Mouse (Mus musculus): ENCODE data around the gene Mta2.

Gene Mta2

DNA sequence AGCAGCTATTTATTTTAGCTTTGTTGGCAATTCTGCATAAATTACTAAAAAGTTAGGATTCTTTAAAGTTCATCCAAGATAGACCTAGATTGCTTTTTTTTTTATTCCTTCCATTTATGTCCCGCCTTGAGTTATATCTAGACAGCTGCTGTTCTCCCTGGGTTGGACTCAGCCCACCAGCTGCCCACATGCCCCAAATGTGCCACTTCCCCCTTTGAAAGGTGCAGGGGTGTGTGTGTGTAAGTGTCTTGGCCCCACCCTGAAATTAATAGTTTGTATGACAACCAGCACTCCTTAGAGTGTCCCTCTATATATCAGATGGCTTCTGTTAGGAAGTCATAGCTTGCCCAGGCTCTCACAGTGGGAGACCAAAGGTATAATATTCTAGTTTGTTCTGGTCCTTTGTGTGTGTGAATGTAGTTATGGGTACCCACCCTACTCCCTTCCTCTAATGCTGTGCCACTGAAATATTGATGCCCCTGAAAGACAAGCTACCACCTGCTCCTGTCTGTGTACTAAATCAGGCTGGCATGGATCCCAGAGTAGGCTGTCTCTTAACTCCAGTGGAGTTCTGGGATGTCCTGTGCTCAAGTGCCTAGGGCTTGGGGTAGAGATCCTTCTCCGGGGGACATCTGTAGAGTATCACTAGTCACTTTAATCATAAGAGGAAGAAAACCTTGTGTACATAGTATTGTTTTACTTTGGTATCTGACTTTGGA is 39.9 kb downstream of the Mta2 start:
- H3K4me3 ChIP-seq (replicated peaks; ENCODE audit: low read length): no peak overlapping the region
- H3K27me3 ChIP-seq (ENCODE audit: insufficient read depth, low read length): peaks cover 4% of the 10 kb centered on the region; the same call in 1 of the 2 replicates
- H3K4me1 ChIP-seq (replicated peaks; ENCODE audit: low read depth, low read length): peaks cover 84% of the 10 kb centered on the region
- H3K36me3 ChIP-seq (ENCODE audit: insufficient read depth, low read length): peaks cover 62% of the 10 kb centered on the region
- no peak for TF ChIP-seq CTCF (conservative IDR thresholded peaks at IDR 0.05; ENCODE audit: low read length)
- no peaks in the 10 kb centered on the region for H3K9me3 ChIP-seq (ENCODE audit: low read length)

DNA sequence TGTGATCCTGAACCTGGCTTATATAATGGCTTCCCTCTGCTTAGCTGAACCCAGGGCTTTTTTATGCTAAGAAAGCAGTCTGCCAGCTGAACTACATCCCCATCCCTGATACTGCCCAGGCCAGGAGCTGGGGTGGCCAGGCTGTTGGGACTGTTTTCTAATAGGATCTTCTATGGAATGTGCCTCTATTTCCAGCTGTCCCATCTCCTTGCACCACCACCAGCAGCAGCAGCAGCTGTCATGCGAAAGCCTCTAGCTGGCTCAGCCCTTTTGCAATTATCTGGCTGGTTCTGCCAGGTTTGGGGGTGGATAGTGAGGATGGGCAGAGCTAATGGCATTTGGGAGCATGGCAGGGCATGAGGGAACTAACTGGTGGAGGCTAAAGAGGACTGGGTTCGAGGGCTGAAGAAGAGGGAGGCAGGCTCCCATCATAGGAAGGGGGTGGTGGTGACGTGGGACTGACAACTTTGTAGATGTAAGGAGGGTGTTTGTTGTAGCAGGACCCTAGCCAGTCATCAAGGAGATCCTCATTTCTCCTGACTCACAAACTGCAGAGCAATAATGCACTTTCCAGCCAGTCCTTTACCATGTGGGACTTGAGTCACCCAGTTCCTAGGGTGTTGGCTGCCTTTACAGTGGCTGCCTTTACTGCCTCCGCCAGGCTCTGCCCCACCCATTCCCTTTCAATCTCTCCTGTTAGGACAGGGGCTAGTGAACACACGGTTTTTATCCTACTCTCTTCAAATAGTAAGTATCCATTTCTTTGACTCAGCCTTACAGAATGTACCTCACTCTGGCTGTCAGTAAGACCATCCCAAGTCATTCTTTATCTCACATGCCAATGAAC is 40.9 kb downstream of the Mta2 start:
- Histone ChIP-seq H3K4me3 (replicated peaks; ENCODE audit: low read length) (no peak overlapping the region), H3K4me1 (replicated peaks; ENCODE audit: low read depth, low read length) (peaks cover 79% of the 10 kb centered on the region), H3K27me3 (ENCODE audit: insufficient read depth, low read length) (peaks cover 8% of the 10 kb centered on the region; the same call in 1 of the 2 replicates), H3K9me3 (ENCODE audit: low read length) (no peaks in the 10 kb centered on the region), H3K36me3 (ENCODE audit: insufficient read depth, low read length) (peaks cover 52% of the 10 kb centered on the region)
- no peak for TF ChIP-seq CTCF (conservative IDR thresholded peaks at IDR 0.05; ENCODE audit: low read length)
- TF ChIP-seq NANOG (IDR thresholded peaks at IDR 0.05; ENCODE audit: borderline replicate concordance, low read length): no peak
- TF ChIP-seq POU5F1 (IDR thresholded peaks at IDR 0.05; ENCODE audit: borderline replicate concordance, low read length): no peak

DNA sequence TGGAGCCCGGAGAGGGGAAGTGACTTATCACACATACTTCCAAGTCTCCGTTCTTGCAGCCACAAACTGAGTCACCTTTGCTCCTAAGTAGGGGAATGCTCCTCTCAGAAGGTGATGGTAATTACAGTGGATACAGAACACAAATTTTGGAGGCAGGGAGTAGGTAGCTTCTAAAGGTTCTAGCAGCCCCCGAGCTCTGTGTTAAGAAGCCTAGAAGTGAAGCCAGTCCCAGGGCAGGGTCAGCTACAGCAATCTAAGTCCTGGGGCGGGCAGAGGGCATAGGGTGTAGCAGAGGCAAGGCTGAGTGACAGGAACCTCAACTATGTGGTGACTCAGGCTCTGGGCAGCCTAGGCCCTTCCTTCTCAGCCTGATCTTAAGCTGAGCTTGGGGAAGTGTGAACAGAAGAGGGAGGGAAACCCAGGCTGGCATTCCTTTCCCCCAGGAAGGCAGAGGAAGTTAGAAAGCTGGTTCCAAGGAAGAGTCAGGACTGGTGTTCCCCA is 41.5 kb downstream of the Mta2 start:
- H3K9me3 ChIP-seq (ENCODE audit: low read length): no peaks in the 10 kb centered on the region
- no peak for TF ChIP-seq POU5F1 (IDR thresholded peaks at IDR 0.05; ENCODE audit: borderline replicate concordance, low read length)
- no peak for TF ChIP-seq CTCF (conservative IDR thresholded peaks at IDR 0.05; ENCODE audit: low read length)
- H3K27me3 ChIP-seq (ENCODE audit: insufficient read depth, low read length): peaks cover 14% of the 10 kb centered on the region
- H3K4me3 ChIP-seq (replicated peaks; ENCODE audit: low read length): no peak overlapping the region
- peaks cover 46% of the 10 kb centered on the region for H3K36me3 ChIP-seq (ENCODE audit: insufficient read depth, low read length)
- H3K4me1 ChIP-seq (replicated peaks; ENCODE audit: low read depth, low read length): peaks cover 79% of the 10 kb centered on the region

DNA sequence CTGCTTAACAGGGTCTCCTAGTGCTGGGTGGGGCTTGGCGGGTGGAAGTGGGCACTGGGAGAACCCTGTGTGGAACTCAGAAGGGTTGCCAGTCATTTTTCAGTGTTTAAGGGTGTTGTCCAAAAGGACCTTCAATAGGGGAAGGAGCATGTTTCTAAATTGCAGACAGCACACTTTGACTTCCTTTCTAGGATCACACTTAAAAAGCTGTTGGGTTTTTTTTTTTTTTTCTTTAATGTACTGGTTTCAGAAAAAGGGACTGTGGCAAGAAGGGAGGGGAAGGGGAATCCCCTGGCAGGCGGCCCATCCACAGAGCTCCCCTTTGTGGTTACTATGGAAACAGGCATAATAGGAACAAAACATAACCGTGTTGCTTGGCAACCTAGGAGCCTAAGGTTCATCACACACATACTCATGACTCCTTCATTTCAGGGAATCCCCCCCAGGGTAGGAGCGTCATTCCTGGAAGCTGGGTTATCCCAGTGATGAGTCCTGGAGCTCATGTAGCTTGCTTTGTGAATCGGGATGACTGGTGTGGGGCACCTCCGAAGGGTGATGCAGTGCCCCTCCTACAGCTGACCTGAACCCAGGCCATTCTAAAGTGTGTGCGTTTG is 42.7 kb downstream of the Mta2 start:
- no peak overlapping the region for H3K4me3 ChIP-seq (replicated peaks; ENCODE audit: low read length)
- no peaks in the 10 kb centered on the region for H3K9me3 ChIP-seq (ENCODE audit: low read length)
- peaks cover 75% of the 10 kb centered on the region for H3K4me1 ChIP-seq (replicated peaks; ENCODE audit: low read depth, low read length)
- peaks cover 21% of the 10 kb centered on the region for H3K27me3 ChIP-seq (ENCODE audit: insufficient read depth, low read length)
- H3K36me3 ChIP-seq (ENCODE audit: insufficient read depth, low read length): peaks cover 34% of the 10 kb centered on the region
- TF ChIP-seq POU5F1 (IDR thresholded peaks at IDR 0.05; ENCODE audit: borderline replicate concordance, low read length) (no peak), CTCF (conservative IDR thresholded peaks at IDR 0.05; ENCODE audit: low read length) (no peak), NANOG (IDR thresholded peaks at IDR 0.05; ENCODE audit: borderline replicate concordance, low read length) (no peak)

DNA sequence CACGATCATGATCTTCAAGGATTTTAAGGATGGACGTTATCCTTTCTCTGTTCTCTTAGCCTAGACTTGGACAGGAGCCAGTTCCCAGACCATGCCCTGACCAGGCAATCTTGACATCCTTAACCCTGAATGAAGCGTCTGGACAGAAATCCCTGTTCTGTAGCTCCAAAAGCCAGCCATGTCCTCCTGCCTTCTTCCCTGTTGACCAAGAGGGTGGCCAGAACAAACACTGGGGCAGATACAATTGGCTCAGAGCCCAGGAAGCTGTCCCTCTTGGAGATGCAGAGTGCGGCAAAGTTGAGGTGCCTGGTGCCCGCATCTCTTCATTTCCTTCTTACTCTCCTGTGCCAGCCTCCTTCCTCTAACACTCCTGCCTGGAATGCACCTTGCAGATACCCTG is 44.2 kb downstream of the Mta2 start:
- Histone ChIP-seq H3K36me3 (ENCODE audit: insufficient read depth, low read length) (peaks cover 19% of the 10 kb centered on the region), H3K4me1 (replicated peaks; ENCODE audit: low read depth, low read length) (peaks cover 66% of the 10 kb centered on the region), H3K9me3 (ENCODE audit: low read length) (no peaks in the 10 kb centered on the region), H3K27me3 (ENCODE audit: insufficient read depth, low read length) (peaks cover 21% of the 10 kb centered on the region), H3K4me3 (replicated peaks; ENCODE audit: low read length) (no peak overlapping the region)
- TF ChIP-seq NANOG (IDR thresholded peaks at IDR 0.05; ENCODE audit: borderline replicate concordance, low read length) (no peak), POU5F1 (IDR thresholded peaks at IDR 0.05; ENCODE audit: borderline replicate concordance, low read length) (no peak), CTCF (conservative IDR thresholded peaks at IDR 0.05; ENCODE audit: low read length) (no peak)

DNA sequence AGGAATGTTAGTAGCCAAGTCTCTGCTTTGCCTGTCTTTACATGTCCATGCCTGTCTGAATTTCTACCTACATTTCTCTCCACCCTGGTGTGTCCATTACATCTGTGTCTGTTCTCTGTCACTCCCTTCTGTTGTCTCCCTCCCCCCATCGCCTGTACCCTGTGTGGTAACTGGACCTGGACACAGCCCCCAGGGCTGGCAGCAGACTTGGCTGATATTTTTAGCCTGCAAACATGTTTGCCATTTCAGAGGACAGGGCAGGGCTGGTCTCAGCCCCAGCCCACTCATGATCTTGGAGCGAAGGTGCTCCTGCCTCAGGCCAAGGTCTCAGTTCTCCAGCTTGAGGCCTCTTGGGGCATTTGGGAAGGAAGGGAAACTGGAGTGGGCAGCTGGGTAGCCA is 46.1 kb downstream of the Mta2 start:
- Histone ChIP-seq H3K27me3 (ENCODE audit: insufficient read depth, low read length) (peaks cover 21% of the 10 kb centered on the region), H3K4me1 (replicated peaks; ENCODE audit: low read depth, low read length) (peaks cover 66% of the 10 kb centered on the region), H3K4me3 (replicated peaks; ENCODE audit: low read length) (peak overlapping the region; percentile 87), H3K36me3 (ENCODE audit: insufficient read depth, low read length) (no peaks in the 10 kb centered on the region; the same call in 1 of the 2 replicates), H3K9me3 (ENCODE audit: low read length) (no peaks in the 10 kb centered on the region)
- TF ChIP-seq NANOG (IDR thresholded peaks at IDR 0.05; ENCODE audit: borderline replicate concordance, low read length) (no peak), CTCF (conservative IDR thresholded peaks at IDR 0.05; ENCODE audit: low read length) (no peak), POU5F1 (IDR thresholded peaks at IDR 0.05; ENCODE audit: borderline replicate concordance, low read length) (no peak)

DNA sequence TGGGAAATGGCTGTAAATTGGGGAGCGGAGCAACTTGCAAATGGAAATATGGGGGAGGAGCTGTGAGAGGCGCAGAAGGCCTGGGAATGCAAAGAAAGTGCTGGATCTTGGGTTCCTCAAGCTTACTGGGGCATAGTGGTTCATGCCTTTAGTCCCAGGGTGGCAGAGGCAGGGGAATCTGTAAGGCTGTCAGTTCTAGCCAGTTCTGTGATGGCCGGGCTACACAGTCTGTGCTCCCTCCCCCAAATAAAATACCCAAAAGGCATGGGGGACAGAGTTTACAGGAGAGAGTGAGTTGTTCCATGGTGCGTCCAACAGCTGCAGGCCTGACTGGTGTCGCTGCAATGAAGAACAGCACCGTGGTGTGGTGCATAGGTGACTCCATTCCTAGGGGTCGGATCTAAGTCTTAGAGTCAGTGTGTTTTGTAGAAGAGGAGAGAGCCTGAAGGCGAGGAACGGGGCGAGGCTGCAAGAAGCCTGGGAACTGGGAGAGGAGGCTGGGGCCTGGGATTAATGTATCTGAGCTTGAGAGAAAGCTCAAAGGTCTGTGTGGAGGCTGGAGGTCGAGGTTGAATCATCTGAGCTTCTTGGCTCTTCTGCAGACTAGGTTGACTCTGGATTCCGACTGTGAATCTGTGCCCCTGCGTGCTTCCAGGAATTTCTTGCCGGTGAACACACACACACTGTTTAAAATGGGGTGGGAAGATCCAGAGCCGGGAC is 46.8 kb downstream of the Mta2 start:
- Histone ChIP-seq H3K4me3 (replicated peaks; ENCODE audit: low read length) (peak overlapping the region; percentile 87), H3K4me1 (replicated peaks; ENCODE audit: low read depth, low read length) (peaks cover 66% of the 10 kb centered on the region), H3K9me3 (ENCODE audit: low read length) (no peaks in the 10 kb centered on the region), H3K36me3 (ENCODE audit: insufficient read depth, low read length) (no peaks in the 10 kb centered on the region), H3K27me3 (ENCODE audit: insufficient read depth, low read length) (peaks cover 21% of the 10 kb centered on the region)
- TF ChIP-seq POU5F1 (IDR thresholded peaks at IDR 0.05; ENCODE audit: borderline replicate concordance, low read length) (no peak), NANOG (IDR thresholded peaks at IDR 0.05; ENCODE audit: borderline replicate concordance, low read length) (no peak), CTCF (conservative IDR thresholded peaks at IDR 0.05; ENCODE audit: low read length) (no peak)

Measured in E14TG2a.4 (cell line).